Mouse (Mus musculus): Measurements from ENCODE around the gene Krt14. TPM values are rescaled to one million over a fixed set of nuclear protein-coding genes. Genes with fewer than 3 reads are reported as not detected.

The Krt14 gene
- total and polyA plus RNA-seq, 3 experiments, result not detected

- Histone ChIP-seq H3K9me3 (replicated peaks; ENCODE audit: insufficient read depth, low read length) (no peaks in the 10 kb centered on the region), H3K4me1 (ENCODE audit: control insufficient read depth in 1 of 2, insufficient read depth in 2 of 2, low read length in 2 of 2) (no peaks in the 10 kb centered on the region), H3K4me3 (ENCODE audit: control insufficient read depth in 1 of 2, insufficient read depth in 1 of 2, low read depth in 2 of 2, low read length in 2 of 2) (no peak overlapping the region), H3K9ac (ENCODE audit: control insufficient read depth, low read depth, low read length, poor library complexity, severe bottlenecking) (no peak overlapping the region), H3K27ac (ENCODE audit: control insufficient read depth, low read depth, low read length) (no peak overlapping the region), H3K36me3 (ENCODE audit: control insufficient read depth in 1 of 2, insufficient read depth in 2 of 2, low read length in 2 of 2) (no peaks in the 10 kb centered on the region), H3K79me2 (ENCODE audit: control insufficient read depth, insufficient read depth, low read length, poor library complexity) (no peaks in the 10 kb centered on the region), H3K27me3 (ENCODE audit: control insufficient read depth in 1 of 2, insufficient read depth in 2 of 2, low read length in 2 of 2) (no peaks in the 10 kb centered on the region)
- TF ChIP-seq JUND (IDR thresholded peaks at IDR 0.05; ENCODE audit: low read depth, low read length) (no peak), ZKSCAN1 (IDR thresholded peaks at IDR 0.05; ENCODE audit: low read depth, low read length) (no peak)
- DNase-seq (ENCODE audit: low read depth, low spot score), result no peak
These were observed 51.7 kb downstream of the Krt14 start for GRCm38 (mm10) chr11:100155497-100156255.

Other genes starting within 250 kb of the Krt14 start
- not detected in 2 replicates for gene Krtap29-1, start 228.5 kb downstream of the Krt14 start, total RNA-seq (2012; rRNA removed)
- gene Krtap29-1, start 228.5 kb downstream of the Krt14 start, polyA plus RNA-seq (2012; ENCODE audit: insufficient read depth in 1 of 2, insufficient read length in 2 of 2, low read depth in 1 of 2, low replicate concordance in 2 of 2, missing spikeins in 1 of 2), result not detected
- gene Krtap16-1, start 221.0 kb downstream of the Krt14 start, total RNA-seq (2012; rRNA removed), result 0.08 TPM in 1 of 2 replicates, not detected in the other
- gene Krtap16-1, start 221.0 kb downstream of the Krt14 start, polyA plus RNA-seq (2012; ENCODE audit: insufficient read depth in 1 of 2, insufficient read length in 2 of 2, low read depth in 1 of 2, low replicate concordance in 2 of 2, missing spikeins in 1 of 2), result not detected
- gene Krtap17-1, start 213.6 kb downstream of the Krt14 start, total RNA-seq (2012; rRNA removed), result not detected in 2 replicates
- gene Krtap17-1, start 213.6 kb downstream of the Krt14 start, polyA plus RNA-seq (2012; ENCODE audit: insufficient read depth in 1 of 2, insufficient read length in 2 of 2, low read depth in 1 of 2, low replicate concordance in 2 of 2, missing spikeins in 1 of 2), result not detected
- not detected in 2 replicates for gene Krt33a, start 191.3 kb downstream of the Krt14 start, total RNA-seq (2012; rRNA removed)
- gene Krt33a, start 191.3 kb downstream of the Krt14 start, polyA plus RNA-seq (2012; ENCODE audit: insufficient read depth in 1 of 2, insufficient read length in 2 of 2, low read depth in 1 of 2, low replicate concordance in 2 of 2, missing spikeins in 1 of 2), result not detected
- not detected in 2 replicates for gene Krt33b, start 177.7 kb downstream of the Krt14 start, total RNA-seq (2012; rRNA removed)
- gene Krt33b, start 177.7 kb downstream of the Krt14 start, polyA plus RNA-seq (2012; ENCODE audit: insufficient read depth in 1 of 2, insufficient read length in 2 of 2, low read depth in 1 of 2, low replicate concordance in 2 of 2, missing spikeins in 1 of 2), result not detected
- not detected in 2 replicates for gene Krt34, start 166.0 kb downstream of the Krt14 start, total RNA-seq (2012; rRNA removed)
- not detected for gene Krt34, start 166.0 kb downstream of the Krt14 start, polyA plus RNA-seq (2012; ENCODE audit: insufficient read depth in 1 of 2, insufficient read length in 2 of 2, low read depth in 1 of 2, low replicate concordance in 2 of 2, missing spikeins in 1 of 2)
- gene Krt31, start 157.0 kb downstream of the Krt14 start, total RNA-seq (2012; rRNA removed), result not detected in 2 replicates
- not detected for gene Krt31, start 157.0 kb downstream of the Krt14 start, polyA plus RNA-seq (2012; ENCODE audit: insufficient read depth in 1 of 2, insufficient read length in 2 of 2, low read depth in 1 of 2, low replicate concordance in 2 of 2, missing spikeins in 1 of 2)
- not detected in 2 replicates for gene Krt32, start 119.3 kb downstream of the Krt14 start, total RNA-seq (2012; rRNA removed)
- gene Krt32, start 119.3 kb downstream of the Krt14 start, polyA plus RNA-seq (2012; ENCODE audit: insufficient read depth in 1 of 2, insufficient read length in 2 of 2, low read depth in 1 of 2, low replicate concordance in 2 of 2, missing spikeins in 1 of 2), result not detected
- not detected in 2 replicates for gene Krt35, start 111.3 kb downstream of the Krt14 start, total RNA-seq (2012; rRNA removed)
- not detected for gene Krt35, start 111.3 kb downstream of the Krt14 start, polyA plus RNA-seq (2012; ENCODE audit: insufficient read depth in 1 of 2, insufficient read length in 2 of 2, low read depth in 1 of 2, low replicate concordance in 2 of 2, missing spikeins in 1 of 2)
- not detected in 2 replicates for gene Krt36, start 101.9 kb downstream of the Krt14 start, total RNA-seq (2012; rRNA removed)
- gene Krt36, start 101.9 kb downstream of the Krt14 start, polyA plus RNA-seq (2012; ENCODE audit: insufficient read depth in 1 of 2, insufficient read length in 2 of 2, low read depth in 1 of 2, low replicate concordance in 2 of 2, missing spikeins in 1 of 2), result not detected
- gene Krt13, start 86.0 kb downstream of the Krt14 start, total RNA-seq (2012; rRNA removed), result not detected in 2 replicates
- not detected for gene Krt13, start 86.0 kb downstream of the Krt14 start, polyA plus RNA-seq (2012; ENCODE audit: insufficient read depth in 1 of 2, insufficient read length in 2 of 2, low read depth in 1 of 2, low replicate concordance in 2 of 2, missing spikeins in 1 of 2)
- gene Krt15, start 71.6 kb downstream of the Krt14 start, total RNA-seq (2012; rRNA removed), result not detected in 2 replicates
- not detected for gene Krt15, start 71.6 kb downstream of the Krt14 start, polyA plus RNA-seq (2012; ENCODE audit: insufficient read depth in 1 of 2, insufficient read length in 2 of 2, low read depth in 1 of 2, low replicate concordance in 2 of 2, missing spikeins in 1 of 2)
- not detected in 2 replicates for gene Krt19, start 58.9 kb downstream of the Krt14 start, total RNA-seq (2012; rRNA removed)
- gene Krt19, start 58.9 kb downstream of the Krt14 start, polyA plus RNA-seq (2012; ENCODE audit: insufficient read depth in 1 of 2, insufficient read length in 2 of 2, low read depth in 1 of 2, low replicate concordance in 2 of 2, missing spikeins in 1 of 2), result not detected
- not detected in 2 replicates for gene Krt9, start 14.3 kb downstream of the Krt14 start, total RNA-seq (2012; rRNA removed)
- gene Krt9, start 14.3 kb downstream of the Krt14 start, polyA plus RNA-seq (2012; ENCODE audit: insufficient read depth in 1 of 2, insufficient read length in 2 of 2, low read depth in 1 of 2, low replicate concordance in 2 of 2, missing spikeins in 1 of 2), result not detected
- not detected in 2 replicates for gene Krt16, start 41.4 kb upstream of the Krt14 start, total RNA-seq (2012; rRNA removed)
- gene Krt16, start 41.4 kb upstream of the Krt14 start, polyA plus RNA-seq (2012; ENCODE audit: insufficient read depth in 1 of 2, insufficient read length in 2 of 2, low read depth in 1 of 2, low replicate concordance in 2 of 2, missing spikeins in 1 of 2), result not detected
- not detected in 2 replicates for gene Krt17, start 53.5 kb upstream of the Krt14 start, total RNA-seq (2012; rRNA removed)
- not detected for gene Krt17, start 53.5 kb upstream of the Krt14 start, polyA plus RNA-seq (2012; ENCODE audit: insufficient read depth in 1 of 2, insufficient read length in 2 of 2, low read depth in 1 of 2, low replicate concordance in 2 of 2, missing spikeins in 1 of 2)
- gene Krt42, start 62.3 kb upstream of the Krt14 start, total RNA-seq (2012; rRNA removed), result not detected in 2 replicates
- not detected for gene Krt42, start 62.3 kb upstream of the Krt14 start, polyA plus RNA-seq (2012; ENCODE audit: insufficient read depth in 1 of 2, insufficient read length in 2 of 2, low read depth in 1 of 2, low replicate concordance in 2 of 2, missing spikeins in 1 of 2)
- gene Eif1, start 112.3 kb upstream of the Krt14 start, total RNA-seq (2012; rRNA removed), result 320 and 383 TPM in 2 replicates
- 100 to 1,000 TPM; 289 to 926 TPM for gene Eif1, start 112.3 kb upstream of the Krt14 start, polyA plus RNA-seq (2012; ENCODE audit: insufficient read depth in 1 of 2, insufficient read length in 2 of 2, low read depth in 1 of 2, low replicate concordance in 2 of 2, missing spikeins in 1 of 2)
- not detected in 2 replicates for gene Gast, start 126.9 kb upstream of the Krt14 start, total RNA-seq (2012; rRNA removed)
- gene Gast, start 126.9 kb upstream of the Krt14 start, polyA plus RNA-seq (2012; ENCODE audit: insufficient read depth in 1 of 2, insufficient read length in 2 of 2, low read depth in 1 of 2, low replicate concordance in 2 of 2, missing spikeins in 1 of 2), result not detected
- gene Hap1, start 148.6 kb upstream of the Krt14 start, total RNA-seq (2012; rRNA removed), result 6.6 and 10.9 TPM in 2 replicates
- 10 to 100 TPM in 1 of 2 experiments, not detected in 1; 34.8 TPM for gene Hap1, start 148.6 kb upstream of the Krt14 start, polyA plus RNA-seq (2012; ENCODE audit: insufficient read depth in 1 of 2, insufficient read length in 2 of 2, low read depth in 1 of 2, low replicate concordance in 2 of 2, missing spikeins in 1 of 2)
- gene Jup, start 190.2 kb upstream of the Krt14 start, total RNA-seq (2012; rRNA removed), result 1.0 and 1.4 TPM in 2 replicates
- gene Jup, start 190.2 kb upstream of the Krt14 start, polyA plus RNA-seq (2012; ENCODE audit: insufficient read depth in 1 of 2, insufficient read length in 2 of 2, low read depth in 1 of 2, low replicate concordance in 2 of 2, missing spikeins in 1 of 2), result 1 to 10 TPM in 1 of 2 experiments, not detected in 1; 8.5 TPM
- gene P3h4, start 207.3 kb upstream of the Krt14 start, total RNA-seq (2012; rRNA removed), result not detected in 2 replicates
- under 1 TPM in 1 of 2 experiments, not detected in 1; 0.88 TPM for gene P3h4, start 207.3 kb upstream of the Krt14 start, polyA plus RNA-seq (2012; ENCODE audit: insufficient read depth in 1 of 2, insufficient read length in 2 of 2, low read depth in 1 of 2, low replicate concordance in 2 of 2, missing spikeins in 1 of 2)
- gene Fkbp10, start 208.1 kb upstream of the Krt14 start, total RNA-seq (2012; rRNA removed), result 0.19 TPM in 1 of 2 replicates, not detected in the other
- gene Fkbp10, start 208.1 kb upstream of the Krt14 start, polyA plus RNA-seq (2012; ENCODE audit: insufficient read depth in 1 of 2, insufficient read length in 2 of 2, low read depth in 1 of 2, low replicate concordance in 2 of 2, missing spikeins in 1 of 2), result under 1 TPM in 1 of 2 experiments, not detected in 1; 0.28 TPM
- gene Nt5c3b, start 234.3 kb upstream of the Krt14 start, total RNA-seq (2012; rRNA removed), result 58.0 and 61.3 TPM in 2 replicates
- gene Nt5c3b, start 234.3 kb upstream of the Krt14 start, polyA plus RNA-seq (2012; ENCODE audit: insufficient read depth in 1 of 2, insufficient read length in 2 of 2, low read depth in 1 of 2, low replicate concordance in 2 of 2, missing spikeins in 1 of 2), result 100 to 1,000 TPM in 1 of 2 experiments, 10 to 100 TPM in 1; 79.2 to 287 TPM
- gene Klhl10, start 234.4 kb upstream of the Krt14 start, total RNA-seq (2012; rRNA removed), result 0.56 and 0.65 TPM in 2 replicates
- under 1 TPM in 1 of 2 experiments, not detected in 1; 0.81 TPM for gene Klhl10, start 234.4 kb upstream of the Krt14 start, polyA plus RNA-seq (2012; ENCODE audit: insufficient read depth in 1 of 2, insufficient read length in 2 of 2, low read depth in 1 of 2, low replicate concordance in 2 of 2, missing spikeins in 1 of 2)

All from MEL (cell line).